Mouse (Mus musculus) heart, adult 2 months (tissue): ENCODE measurements around the gene Rasa2.

ENCODE experiments used
- CTCF ChIP-seq: fragments of 200-600 bp; IDR thresholded peaks from 2 replicates; pipeline ENCODE4 v1.8.1; 2022; ENCODE audit warnings: antibody characterized with exemption, mild to moderate bottlenecking, moderate library complexity
- EP300 ChIP-seq: fragments of 200-500 bp; IDR thresholded peaks from 2 replicates; pipeline ENCODE4 v1.6.1; 2011; ENCODE audit warnings: low read depth, low read length, control low read depth; ENCODE audit not compliant: insufficient read depth
- POLR2A ChIP-seq: fragments of 200-500 bp; IDR thresholded peaks from 2 replicates; pipeline ENCODE4 v1.6.1; 2011; ENCODE audit warnings: mild to moderate bottlenecking, low read depth, low read length, control low read depth; ENCODE audit not compliant: insufficient read depth

- no peak for TF ChIP-seq POLR2A
- no peak for TF ChIP-seq EP300
- TF ChIP-seq CTCF = no peak
Measured at GRCm38 (mm10) chr9:96635176-96635575, 3.8 kb upstream of the Rasa2 start.
